Mouse (Mus musculus) olfactory bulb, adult 2 months (tissue): ENCODE data around the gene Ptpn22. TPM values are rescaled to one million over a fixed set of nuclear protein-coding genes. Genes with fewer than 3 reads are reported as not detected.

Experiments used
- H3K27ac ChIP-seq: fragments of 200-500 bp; 2 replicates; pipeline ENCODE4 v1.5.1; 2012; ENCODE audit warnings: low read depth, low read length; ENCODE audit not compliant: insufficient read depth
- H3K4me1 ChIP-seq: fragments of 200-500 bp; 2 replicates; pipeline ENCODE4 v1.6.1; 2012; ENCODE audit warnings: low read length; ENCODE audit not compliant: control insufficient read depth, insufficient read depth
- H3K4me3 ChIP-seq: fragments of 200-500 bp; 2 replicates; pipeline ENCODE4 v1.5.1; 2012; ENCODE audit warnings: mild to moderate bottlenecking, low read depth, low read length, moderate library complexity; ENCODE audit not compliant: insufficient read depth
- CTCF ChIP-seq: fragments of 200-500 bp; IDR thresholded peaks from 2 replicates; pipeline ENCODE4 v1.5.1; 2012; ENCODE audit warnings: low read depth, mild to moderate bottlenecking, low read length, moderate library complexity; ENCODE audit not compliant: insufficient read depth
- POLR2A ChIP-seq: fragments of 200-500 bp; IDR thresholded peaks from 2 replicates; pipeline ENCODE4 v1.6.1; 2012; ENCODE audit warnings: mild to moderate bottlenecking, low read depth, low read length, moderate library complexity; ENCODE audit not compliant: insufficient read depth
- WGBS: fragments of 180-500 bp; shearing (Covaris S2); methylation state at CpG from one replicate; pipeline ENCODE4 v1.1.7; 2018; 5-methylcytosine and 5-hydroxymethylcytosine counted together
- polyA plus RNA-seq: library from polyadenylated mRNA; stranded (reverse); fragments of >200 nt; gene quantifications from 2 replicates; pipeline ENCODE4 v1.2.4, GENCODE M21; 2012; ENCODE audit warnings: low replicate concordance; ENCODE audit not compliant: missing spikeins, insufficient read depth, insufficient read length

The Ptpn22 gene
- polyA plus RNA-seq, 1 experiment: not detected

GRCm38 (mm10) chr3:103944794-103945562, 85.4 kb downstream of the Ptpn22 start:
- Histone ChIP-seq H3K4me3 (no peak overlapping the region), H3K27ac (no peak overlapping the region), H3K4me1 (no peaks in the 10 kb centered on the region)
- WGBS: 14% methylated on average over 1 of the region's 1 CpGs
- TF ChIP-seq CTCF (no peak), POLR2A (no peak)

GRCm38 (mm10) chr3:103948666-103949065, 89.1 kb downstream of the Ptpn22 start:
- H3K27ac ChIP-seq: no peak overlapping the region
- TF ChIP-seq CTCF: no peak
- no peak for TF ChIP-seq POLR2A
- H3K4me3 ChIP-seq: no peak overlapping the region
- WGBS: 92% methylated on average over 7 of the region's 7 CpGs
- peaks cover 3% of the 10 kb centered on the region; the same call in 1 of the 2 replicates for H3K4me1 ChIP-seq

DNA sequence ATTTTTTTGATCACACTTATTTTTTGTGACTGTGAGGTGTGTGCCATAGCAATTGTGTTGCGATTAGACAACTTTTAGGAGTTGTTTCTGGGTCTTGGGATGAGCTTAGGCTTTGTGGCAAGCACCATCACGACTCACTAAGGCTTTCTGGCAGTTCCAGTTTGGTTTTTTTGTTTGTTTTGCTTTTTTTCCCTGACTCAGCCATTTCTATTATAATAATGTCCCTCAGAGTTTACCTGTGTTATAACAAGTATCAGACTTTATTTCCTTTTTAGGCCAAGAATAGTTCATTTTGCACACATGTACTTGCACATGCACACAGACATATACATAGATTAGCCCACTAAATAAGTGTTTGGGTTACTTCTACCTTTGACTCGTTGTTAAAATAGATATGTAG, 101.0 kb downstream of the Ptpn22 start:
- Histone ChIP-seq H3K4me3 (no peak overlapping the region), H3K4me1 (no peaks in the 10 kb centered on the region), H3K27ac (no peak overlapping the region)
- TF ChIP-seq CTCF (no peak), POLR2A (no peak)
- 91% methylated on average over 3 of the region's 3 CpGs for WGBS

Other genes starting within 250 kb of the Ptpn22 start
- not detected in 2 replicates for gene Atg4a-ps, start 213.7 kb upstream of the Ptpn22 start, polyA plus RNA-seq
- not detected in 2 replicates for gene Olfml3, start 121.8 kb upstream of the Ptpn22 start, polyA plus RNA-seq
- gene Gm10964, start 120.4 kb upstream of the Ptpn22 start, polyA plus RNA-seq: not detected in 2 replicates
- gene Hipk1, start 68.2 kb upstream of the Ptpn22 start, polyA plus RNA-seq: 438 TPM in 1 of 2 replicates, not detected in the other
- gene Dclre1b, start 50.4 kb upstream of the Ptpn22 start, polyA plus RNA-seq: not detected in 2 replicates
- gene Ap4b1, start 50.3 kb upstream of the Ptpn22 start, polyA plus RNA-seq: not detected in 2 replicates
- not detected in 2 replicates for gene Gm43064, start 50.2 kb upstream of the Ptpn22 start, polyA plus RNA-seq
- gene Bcl2l15, start 27.2 kb upstream of the Ptpn22 start, polyA plus RNA-seq: not detected in 2 replicates
- gene Rsbn1, start 54.3 kb downstream of the Ptpn22 start, polyA plus RNA-seq: not detected in 2 replicates
- gene Phtf1, start 108.3 kb downstream of the Ptpn22 start, polyA plus RNA-seq: not detected in 2 replicates